Mouse (Mus musculus): ENCODE results near the gene Smagp. TPM values are rescaled to one million over a fixed set of nuclear protein-coding genes. Genes with fewer than 3 reads are reported as not detected.

The Smagp gene
- polyA plus RNA-seq, 1 experiment from 2014 or later, result 92.0 TPM

DNA sequence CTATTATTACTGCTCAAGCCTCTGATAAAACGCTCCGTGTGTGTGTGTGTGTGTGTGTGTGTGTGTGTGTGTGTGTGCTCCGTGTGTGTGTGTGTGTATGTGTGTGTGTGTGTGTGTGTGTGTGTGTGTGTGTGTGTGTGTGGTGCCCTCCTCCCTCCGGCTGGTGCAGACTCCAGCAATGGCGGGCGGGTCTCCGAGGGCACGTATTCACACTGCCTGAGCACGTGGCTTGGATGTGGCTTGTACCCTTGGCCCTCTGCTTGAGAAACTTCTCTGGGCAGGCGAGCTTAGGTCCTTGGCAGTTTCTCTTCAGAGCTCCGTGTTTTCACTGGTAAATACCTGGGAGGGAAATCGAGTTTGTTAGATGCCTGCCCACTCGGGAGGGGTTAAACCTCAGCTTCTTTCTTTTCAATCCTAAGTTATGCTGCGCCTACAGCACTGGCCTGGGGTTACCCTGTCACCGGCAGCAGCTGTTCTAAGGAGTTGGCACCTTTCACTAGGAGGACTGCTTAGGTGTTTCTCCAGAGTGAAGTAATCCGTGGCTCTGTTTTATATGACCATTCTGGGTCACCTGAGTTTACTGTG, 4.6 kb upstream of the Smagp start:
- Histone ChIP-seq H3K4me1 (replicated peaks; ENCODE audit: insufficient read depth, low read length) (peaks cover 9% of the 10 kb centered on the region), H3K27me3 (ENCODE audit: insufficient read depth, low read length) (no peaks in the 10 kb centered on the region), H3K4me2 (ENCODE audit: low read length) (no peak overlapping the region), H3K9ac (ENCODE audit: low read depth, low read length) (no peak overlapping the region), H3K9me3 (replicated peaks; ENCODE audit: low read length) (no peaks in the 10 kb centered on the region), H3K36me3 (ENCODE audit: insufficient read depth, low read length) (no peaks in the 10 kb centered on the region), H3K27ac (no peak overlapping the region), H3K4me3 (replicated peaks; ENCODE audit: low read depth, low read length) (no peak overlapping the region)
- WGBS, result 54% methylated on average over 15 of the region's 16 CpGs
- ATAC-seq (replicated peaks; ENCODE audit: low FRiP score, low read depth) (no peak), DNase-seq (ENCODE audit: low spot score) (no peak)
- no peak for TF ChIP-seq CTCF (IDR thresholded peaks at IDR 0.05; ENCODE audit: low read depth)

- H3K9me3 ChIP-seq (replicated peaks; ENCODE audit: low read length), result no peaks in the 10 kb centered on the region
- H3K36me3 ChIP-seq (ENCODE audit: insufficient read depth, low read length), result no peaks in the 10 kb centered on the region
- TF ChIP-seq CTCF (IDR thresholded peaks at IDR 0.05; ENCODE audit: low read depth), result no peak
- no peak overlapping the region for H3K4me2 ChIP-seq (ENCODE audit: low read length)
- no peak overlapping the region for H3K27ac ChIP-seq
- 77% methylated on average over 16 of the region's 16 CpGs for WGBS
- H3K27me3 ChIP-seq (ENCODE audit: insufficient read depth, low read length), result no peaks in the 10 kb centered on the region
- no peak overlapping the region for H3K4me3 ChIP-seq (replicated peaks; ENCODE audit: low read depth, low read length)
- peaks cover 9% of the 10 kb centered on the region for H3K4me1 ChIP-seq (replicated peaks; ENCODE audit: insufficient read depth, low read length)
- H3K9ac ChIP-seq (ENCODE audit: low read depth, low read length), result no peak overlapping the region
- no peak for DNase-seq (ENCODE audit: low spot score)
- ATAC-seq (replicated peaks; ENCODE audit: low FRiP score, low read depth), result no peak
Measured at GRCm38 (mm10) chr15:100639972-100640750, 3.4 kb upstream of the Smagp start.

DNA sequence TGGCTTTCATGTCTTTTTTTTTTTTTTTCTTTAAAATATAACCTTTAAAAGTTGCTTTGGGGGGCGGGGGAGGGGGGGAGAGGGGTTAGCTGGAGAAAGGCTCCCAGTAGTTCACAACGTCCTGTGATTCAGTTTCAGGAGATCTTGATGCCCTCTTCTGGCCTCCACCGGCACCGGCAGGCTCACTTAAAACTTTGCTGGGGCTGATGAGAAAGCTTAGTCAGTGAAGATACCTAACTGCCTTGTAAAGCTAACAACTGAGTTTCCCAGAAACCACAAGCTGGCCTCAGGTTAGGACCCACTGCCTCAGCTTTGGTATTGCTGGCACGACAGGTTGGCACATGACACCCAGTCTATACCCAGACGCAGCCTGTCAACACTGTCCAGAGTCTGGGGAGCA, 921 bp upstream of the Smagp start:
- WGBS, result 12% methylated on average over 6 of the region's 6 CpGs
- H3K4me3 ChIP-seq (replicated peaks; ENCODE audit: low read depth, low read length), result peak overlapping the region; percentile 70; the same call in 1 of the 2 replicates
- H3K9ac ChIP-seq (ENCODE audit: low read depth, low read length), result no peak overlapping the region
- peaks cover 14% of the 10 kb centered on the region for H3K4me1 ChIP-seq (replicated peaks; ENCODE audit: insufficient read depth, low read length)
- DNase-seq (ENCODE audit: low spot score) (peak; percentile 70), ATAC-seq (replicated peaks; ENCODE audit: low FRiP score, low read depth) (no peak)
- H3K4me2 ChIP-seq (ENCODE audit: low read length), result peak overlapping the region; percentile 92; the same call in 1 of the 2 replicates
- H3K27ac ChIP-seq, result 0 out of 2 replicates have a peak overlapping the region, but pooled peaks have one; percentile 91
- no peaks in the 10 kb centered on the region for H3K36me3 ChIP-seq (ENCODE audit: insufficient read depth, low read length)
- no peaks in the 10 kb centered on the region for H3K27me3 ChIP-seq (ENCODE audit: insufficient read depth, low read length)
- no peaks in the 10 kb centered on the region for H3K9me3 ChIP-seq (replicated peaks; ENCODE audit: low read length)
- peak; percentile 59 for TF ChIP-seq CTCF (IDR thresholded peaks at IDR 0.05; ENCODE audit: low read depth)

- peak overlapping the region; percentile 85 for H3K9ac ChIP-seq (ENCODE audit: low read depth, low read length)
- no peak for TF ChIP-seq CTCF (IDR thresholded peaks at IDR 0.05; ENCODE audit: low read depth)
- 5% methylated on average over 38 of the region's 38 CpGs for WGBS
- peak overlapping the region; percentile 91 for H3K27ac ChIP-seq
- peaks cover 20% of the 10 kb centered on the region for H3K4me1 ChIP-seq (replicated peaks; ENCODE audit: insufficient read depth, low read length)
- no peak for ATAC-seq (replicated peaks; ENCODE audit: low FRiP score, low read depth)
- no peaks in the 10 kb centered on the region for H3K9me3 ChIP-seq (replicated peaks; ENCODE audit: low read length)
- H3K27me3 ChIP-seq (ENCODE audit: insufficient read depth, low read length), result no peaks in the 10 kb centered on the region
- H3K4me2 ChIP-seq (ENCODE audit: low read length), result peak overlapping the region; percentile 92
- DNase-seq (ENCODE audit: low spot score), result no peak
- H3K36me3 ChIP-seq (ENCODE audit: insufficient read depth, low read length), result no peaks in the 10 kb centered on the region
- H3K4me3 ChIP-seq (replicated peaks; ENCODE audit: low read depth, low read length), result peak overlapping the region; percentile 70
Measured at GRCm38 (mm10) chr15:100635851-100636645, 692 bp downstream of the Smagp start.

DNA sequence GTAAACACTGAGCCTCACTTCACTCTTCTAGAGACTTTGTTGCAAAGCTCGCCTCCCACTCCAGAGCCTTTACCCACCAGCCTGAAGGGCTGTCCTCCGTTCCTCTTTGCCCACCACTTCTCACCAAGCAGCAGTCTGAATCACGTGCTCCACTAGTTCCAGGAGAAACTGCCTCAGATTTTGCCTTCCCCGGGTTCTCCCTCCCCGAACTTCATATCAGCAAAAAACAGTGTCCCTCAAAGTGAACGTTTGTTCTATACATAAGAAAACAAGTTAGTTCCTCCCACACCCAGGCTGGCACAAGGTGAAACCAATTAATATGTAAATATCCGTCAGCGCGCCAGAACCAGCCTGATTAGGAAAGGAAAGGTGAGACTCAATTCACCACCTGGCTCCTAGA, 1.5 kb downstream of the Smagp start:
- DNase-seq (ENCODE audit: low spot score) (peak; percentile 22), ATAC-seq (replicated peaks; ENCODE audit: low FRiP score, low read depth) (no peak)
- Histone ChIP-seq H3K9ac (ENCODE audit: low read depth, low read length) (no peak overlapping the region; the same call in 1 of the 2 replicates), H3K4me3 (replicated peaks; ENCODE audit: low read depth, low read length) (peak overlapping the region; percentile 70), H3K27ac (0 out of 2 replicates have a peak overlapping the region, but pooled peaks have one; percentile 91), H3K36me3 (ENCODE audit: insufficient read depth, low read length) (no peaks in the 10 kb centered on the region), H3K4me1 (replicated peaks; ENCODE audit: insufficient read depth, low read length) (peaks cover 16% of the 10 kb centered on the region), H3K4me2 (ENCODE audit: low read length) (peak overlapping the region; percentile 92), H3K27me3 (ENCODE audit: insufficient read depth, low read length) (no peaks in the 10 kb centered on the region), H3K9me3 (replicated peaks; ENCODE audit: low read length) (no peaks in the 10 kb centered on the region)
- 22% methylated on average over 9 of the region's 9 CpGs for WGBS
- TF ChIP-seq CTCF (IDR thresholded peaks at IDR 0.05; ENCODE audit: low read depth), result no peak

DNA sequence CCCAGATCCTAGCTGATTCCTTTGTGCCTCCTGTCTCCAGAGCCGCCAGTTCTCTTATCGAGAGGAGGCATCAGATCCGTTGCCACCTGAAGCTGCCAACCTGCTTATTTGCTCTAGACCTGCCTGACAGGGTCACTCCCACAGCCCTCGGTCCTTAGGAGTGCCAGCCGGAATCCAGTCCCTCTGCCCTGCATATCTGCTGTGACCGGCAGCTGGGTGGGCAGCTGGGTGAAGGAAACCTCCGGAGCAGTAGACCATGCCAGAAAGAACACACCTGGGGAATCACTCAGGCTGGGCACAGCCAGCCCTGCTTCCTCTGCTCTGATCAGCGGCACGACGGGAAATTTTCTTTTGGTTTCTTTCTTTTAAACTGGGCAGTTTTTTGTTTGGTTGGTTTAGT, 3.4 kb downstream of the Smagp start:
- Histone ChIP-seq H3K9me3 (replicated peaks; ENCODE audit: low read length) (no peaks in the 10 kb centered on the region), H3K27me3 (ENCODE audit: insufficient read depth, low read length) (no peaks in the 10 kb centered on the region), H3K27ac (peak overlapping the region; percentile 28), H3K4me2 (ENCODE audit: low read length) (peak overlapping the region; percentile 12; the same call in 1 of the 2 replicates), H3K4me1 (replicated peaks; ENCODE audit: insufficient read depth, low read length) (peaks cover 16% of the 10 kb centered on the region; the same call in 1 of the 2 replicates), H3K4me3 (replicated peaks; ENCODE audit: low read depth, low read length) (no peak overlapping the region), H3K36me3 (ENCODE audit: insufficient read depth, low read length) (no peaks in the 10 kb centered on the region), H3K9ac (ENCODE audit: low read depth, low read length) (no peak overlapping the region)
- peak; percentile 73 for DNase-seq (ENCODE audit: low spot score)
- ATAC-seq (replicated peaks; ENCODE audit: low FRiP score, low read depth), result peak; percentile 50
- 39% methylated on average over 10 of the region's 10 CpGs for WGBS
- no peak for TF ChIP-seq CTCF (IDR thresholded peaks at IDR 0.05; ENCODE audit: low read depth)

Data from kidney, postnatal 0 days (tissue).